23 mouse cellular contexts compared by ENCODE assay signal in the genomic region with DNA sequence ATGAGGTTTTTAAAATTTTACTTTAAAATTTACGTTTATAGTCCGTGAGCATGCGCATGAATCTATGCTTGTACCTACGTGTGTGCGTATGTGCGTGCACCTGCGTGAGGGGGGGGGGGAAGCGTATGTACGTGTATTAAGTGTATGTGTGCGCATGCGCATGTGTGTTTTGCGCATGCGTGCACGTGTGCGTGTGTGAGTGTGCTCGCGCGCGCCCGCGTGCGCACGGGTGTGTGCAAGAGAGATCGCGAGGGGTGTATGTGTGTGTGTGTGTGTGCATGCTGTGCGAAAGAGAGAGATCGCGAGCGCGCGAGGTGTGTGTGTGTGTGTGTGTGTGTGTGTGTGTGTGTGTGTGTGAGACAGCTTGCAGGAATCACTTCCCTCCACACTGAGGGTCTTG. TPM values are rescaled to one million over a fixed set of nuclear protein-coding genes. Genes with fewer than 3 reads are reported as not detected.
A peak's percentile ranks its signal among the peaks of the same experiment; 100 is the strongest.
DNase-seq lines count a peak whose midpoint lies in the region; ATAC-seq and TF ChIP-seq lines count a peak whose summit lies in the region.
"Had no signal": no experiment of that assay in that cellular context is flagged by ENCODE, and none has a peak within 500 bp of the region (broad histone marks: within the 10 kb centered on the region; RNA-seq: fewer than 3 reads in every experiment).

No protein-coding gene starts in this region.

- H3K9ac ChIP-seq in embryonic facial prominence, embryonic 13.5 days: no peak overlapping the region
- H3K9ac ChIP-seq in liver, embryonic 14.5 days (replicated peaks): no peak overlapping the region
- no peak overlapping the region for H3K9ac ChIP-seq in heart, adult 2 months (ENCODE audit: low read depth, low read length)
- H3K9ac ChIP-seq: embryonic facial prominence, embryonic 15.5 days; forebrain, embryonic 15.5 days; heart, embryonic 12.5 days; hindbrain, embryonic 15.5 days had no signal

- no peaks in the 10 kb centered on the region for H3K27me3 ChIP-seq in embryonic facial prominence, embryonic 13.5 days
- no peaks in the 10 kb centered on the region for H3K27me3 ChIP-seq in embryonic facial prominence, embryonic 10.5 days (replicated peaks; ENCODE audit: low read depth, poor library complexity, severe bottlenecking)
- H3K27me3 ChIP-seq in liver, embryonic 14.5 days (ENCODE audit: control insufficient read depth, insufficient read depth, low read length): no peaks in the 10 kb centered on the region
- no peaks in the 10 kb centered on the region for H3K27me3 ChIP-seq in E14TG2a.4 (ENCODE audit: insufficient read depth, low read length)
- no peaks in the 10 kb centered on the region for H3K27me3 ChIP-seq in heart, adult 2 months (ENCODE audit: control insufficient read depth, insufficient read depth, low read length)
- H3K27me3 ChIP-seq: embryonic facial prominence, embryonic 15.5 days; forebrain, embryonic 15.5 days; heart, embryonic 12.5 days; hindbrain, embryonic 15.5 days had no signal

- 0 out of 2 replicates have a peak, but pooled peaks have one; percentile 15 for ATAC-seq in embryonic facial prominence, embryonic 13.5 days (ENCODE audit: insufficient number of reproducible peaks, insufficient read depth, low FRiP score, low TSS enrichment, low read depth)
- 0 out of 2 replicates have a peak, but pooled peaks have one; percentile 10 for ATAC-seq in liver, embryonic 14.5 days (ENCODE audit: insufficient read depth)
- ATAC-seq: activated CD4-positive, CD25-positive, alpha-beta regulatory T cell, adult 4 months; CD4-positive, CD25-positive, alpha-beta regulatory T cell, adult 4 months; forebrain, embryonic 15.5 days had no signal

- H3K4me3 ChIP-seq in embryonic facial prominence, embryonic 13.5 days: no peak overlapping the region
- H3K4me3 ChIP-seq in embryonic facial prominence, embryonic 10.5 days: no peak overlapping the region
- no peak overlapping the region for H3K4me3 ChIP-seq in liver, embryonic 14.5 days (ENCODE audit: insufficient read depth in 1 of 2, low read depth in 2 of 2, low read length in 2 of 2)
- H3K4me3 ChIP-seq in E14TG2a.4 (replicated peaks; ENCODE audit: low read length): peak overlapping the region; percentile 80
- H3K4me3 ChIP-seq in heart, adult 2 months: no peak overlapping the region
- H3K4me3 ChIP-seq: embryonic facial prominence, embryonic 15.5 days; erythroblast, embryonic 14.5 days; forebrain, embryonic 15.5 days; heart, embryonic 12.5 days; hindbrain, embryonic 15.5 days had no signal

- no peaks in the 10 kb centered on the region for H3K4me1 ChIP-seq in embryonic facial prominence, embryonic 13.5 days
- H3K4me1 ChIP-seq in embryonic facial prominence, embryonic 10.5 days: no peaks in the 10 kb centered on the region
- H3K4me1 ChIP-seq in liver, embryonic 14.5 days (replicated peaks; ENCODE audit: control insufficient read depth in 2 of 2, insufficient read depth in 2 of 2, low read length in 1 of 2): peaks cover 3 to 13% of the 10 kb centered on the region in 2 experiments; a peak in 3 of 4 replicates
- H3K4me1 ChIP-seq in E14TG2a.4 (replicated peaks; ENCODE audit: low read depth, low read length): peaks cover 50% of the 10 kb centered on the region
- H3K4me1 ChIP-seq in heart, adult 2 months (ENCODE audit: control insufficient read depth, insufficient read depth, low read length): no peaks in the 10 kb centered on the region
- H3K4me1 ChIP-seq: embryonic facial prominence, embryonic 15.5 days; hindbrain, embryonic 15.5 days had no signal

- WGBS in embryonic facial prominence, embryonic 13.5 days: 97% methylated on average over 31 of the region's 31 CpGs
- 97% methylated on average over 31 of the region's 31 CpGs for WGBS in embryonic facial prominence, embryonic 10.5 days
- WGBS in liver, embryonic 14.5 days (ENCODE audit: insufficient replicate concordance): 95% methylated on average over 31 of the region's 31 CpGs
- WGBS in heart, adult 2 months: 96% methylated on average over 31 of the region's 31 CpGs

- no peak overlapping the region for H3K4me2 ChIP-seq in embryonic facial prominence, embryonic 13.5 days
- no peak overlapping the region for H3K4me2 ChIP-seq in liver, embryonic 14.5 days (ENCODE audit: low read depth)
- H3K4me2 ChIP-seq: embryonic facial prominence, embryonic 15.5 days; forebrain, embryonic 15.5 days; heart, embryonic 12.5 days; hindbrain, embryonic 15.5 days had no signal

- intact Hi-C loops in gastrocnemius, postnatal 14 days (cut with DNase I; ENCODE audit: low total_unique reads): no loop called here
- intact Hi-C loops in heart, adult 2 months (cut with DNase I): no loop called here

- no peaks in the 10 kb centered on the region for H3K79me2 ChIP-seq in heart, adult 2 months (replicated peaks; ENCODE audit: control insufficient read depth, insufficient read depth, low read length)

- H3K27ac ChIP-seq in embryonic facial prominence, embryonic 13.5 days: no peak overlapping the region
- no peak overlapping the region for H3K27ac ChIP-seq in embryonic facial prominence, embryonic 10.5 days (replicated peaks)
- no peak overlapping the region for H3K27ac ChIP-seq in liver, embryonic 14.5 days
- H3K27ac ChIP-seq in heart, adult 2 months: no peak overlapping the region
- H3K27ac ChIP-seq: embryonic facial prominence, embryonic 15.5 days; forebrain, embryonic 15.5 days; hindbrain, embryonic 15.5 days had no signal

- no peak for DNase-seq in embryonic facial prominence, embryonic 10.5 days (ENCODE audit: low spot score)
- no peak for DNase-seq in liver, embryonic 14.5 days (ENCODE audit: low read depth in 3 of 3, low spot score in 3 of 3)
- DNase-seq in liver: no peak
- peak; percentile 89 for DNase-seq in R1 (ENCODE audit: low read depth, low spot score)
- no peak for DNase-seq in gastrocnemius, postnatal 14 days
- no peak for DNase-seq in heart, adult 2 months
- DNase-seq: adrenal gland, postnatal 14 days; B cell, adult 2 months; cerebellum, adult 11-12 months; cerebellum, adult 9-10 months; cerebellum, postnatal 36 days; heart, adult 18-20 months; kidney, adult 11 months had no signal

- H3K9me3 ChIP-seq in embryonic facial prominence, embryonic 13.5 days: no peaks in the 10 kb centered on the region
- H3K9me3 ChIP-seq in embryonic facial prominence, embryonic 10.5 days: no peaks in the 10 kb centered on the region
- no peaks in the 10 kb centered on the region for H3K9me3 ChIP-seq in liver, embryonic 14.5 days (ENCODE audit: control insufficient read depth, low read length)
- H3K9me3 ChIP-seq in E14TG2a.4 (ENCODE audit: low read length): no peaks in the 10 kb centered on the region
- H3K9me3 ChIP-seq: embryonic facial prominence, embryonic 15.5 days; forebrain, embryonic 15.5 days; G1E; heart, embryonic 12.5 days; hindbrain, embryonic 15.5 days had no signal

- peaks cover 81% of the 10 kb centered on the region for H3K36me3 ChIP-seq in embryonic facial prominence, embryonic 13.5 days
- peaks cover 91% of the 10 kb centered on the region for H3K36me3 ChIP-seq in embryonic facial prominence, embryonic 10.5 days (replicated peaks)
- H3K36me3 ChIP-seq in liver, embryonic 14.5 days (replicated peaks; ENCODE audit: control insufficient read depth, insufficient read depth, low read depth): peaks cover 40% of the 10 kb centered on the region
- peaks cover 72% of the 10 kb centered on the region for H3K36me3 ChIP-seq in E14TG2a.4 (ENCODE audit: insufficient read depth, low read length)
- H3K36me3 ChIP-seq in heart, adult 2 months (ENCODE audit: control insufficient read depth, insufficient read depth, low read length): no peaks in the 10 kb centered on the region

- TF ChIP-seq POLR2A in heart, adult 2 months (IDR thresholded peaks at IDR 0.05; ENCODE audit: insufficient read depth, low read depth, low read length): no peak

- TF ChIP-seq EP300 in liver, embryonic 14.5 days (IDR thresholded peaks at IDR 0.05; ENCODE audit: low read depth): no peak
- no peak for TF ChIP-seq EP300 in heart, adult 2 months (IDR thresholded peaks at IDR 0.05; ENCODE audit: insufficient read depth, low read depth, low read length)

- no peak for TF ChIP-seq CTCF in liver, embryonic 14.5 days (IDR thresholded peaks at IDR 0.05; ENCODE audit: low read depth)
- TF ChIP-seq CTCF in E14TG2a.4 (conservative IDR thresholded peaks at IDR 0.05; ENCODE audit: low read length): no peak
- TF ChIP-seq CTCF in heart, adult 2 months (IDR thresholded peaks at IDR 0.05): no peak

RNA-seq across cellular contexts. Expression of a gene that starts 8.8 kb away (rescaled TPM):
- polyA plus RNA-seq in embryonic facial prominence, embryonic 13.5 days (2015; fragmentation: Nextera tagmentation; extraction: Ambion mirVana): 46.5 and 54.2 TPM in 2 replicates
- polyA plus RNA-seq in embryonic facial prominence, embryonic 10.5 days (2016; fragmentation: Nextera tagmentation; extraction: Ambion mirVana): 82.0 and 86.2 TPM in 2 replicates
- polyA plus RNA-seq in liver, embryonic 14.5 days (2012; rRNA removed): 6.6 and 8.8 TPM in 2 replicates
- polyA plus RNA-seq in liver, embryonic 14.5 days (2014; fragmentation: Nextera tagmentation; extraction: Ambion mirVana): 13.5 and 16.8 TPM in 2 replicates
- 10 to 100 TPM; 22.4 to 25.7 TPM for total RNA-seq in gastrocnemius, postnatal 14 days (2021)
- total RNA-seq in heart, adult 2 months (2021): 10 to 100 TPM; 37.8 to 43.1 TPM
- polyA plus RNA-seq in heart, adult 2 months (2012; rRNA removed): 13.4 and 14.9 TPM in 2 replicates

RNA-seq across cellular contexts. Expression of a gene that starts 8.9 kb away (rescaled TPM):
- polyA plus RNA-seq in embryonic facial prominence, embryonic 13.5 days (2015; fragmentation: Nextera tagmentation; extraction: Ambion mirVana): 53.2 and 55.4 TPM in 2 replicates
- 49.5 and 50.5 TPM in 2 replicates for polyA plus RNA-seq in embryonic facial prominence, embryonic 10.5 days (2016; fragmentation: Nextera tagmentation; extraction: Ambion mirVana)
- 16.9 and 21.4 TPM in 2 replicates for polyA plus RNA-seq in liver, embryonic 14.5 days (2012; rRNA removed)
- polyA plus RNA-seq in liver, embryonic 14.5 days (2014; fragmentation: Nextera tagmentation; extraction: Ambion mirVana): 14.3 and 14.7 TPM in 2 replicates
- total RNA-seq in gastrocnemius, postnatal 14 days (2021): 10 to 100 TPM; 16.2 to 16.8 TPM
- total RNA-seq in heart, adult 2 months (2021): 10 to 100 TPM; 13.2 to 14.1 TPM
- 7.3 and 11.5 TPM in 2 replicates for polyA plus RNA-seq in heart, adult 2 months (2012; rRNA removed)
